Mouse (Mus musculus): Measurements from ENCODE around the gene Nutm1.

DNA sequence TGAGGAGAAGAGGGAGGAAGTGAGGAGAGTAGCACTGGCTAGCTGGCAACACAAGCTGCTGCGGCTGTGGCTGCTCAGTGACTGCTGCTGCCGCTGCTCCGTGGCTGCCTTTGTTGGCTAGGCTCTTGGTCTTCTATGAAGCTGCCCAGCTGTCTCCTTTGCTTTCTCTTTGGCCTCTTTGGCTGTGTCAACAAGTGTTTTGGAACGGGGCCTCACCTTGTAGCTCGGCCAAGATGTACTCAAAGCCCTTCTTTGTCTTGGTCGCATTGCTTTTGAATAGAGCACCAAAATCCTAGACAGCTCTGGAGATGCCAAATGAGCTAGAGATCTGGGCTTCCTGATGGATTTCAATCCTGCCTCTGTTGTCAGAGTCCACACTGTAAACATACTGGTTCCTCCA is 48.9 kb downstream of the Nutm1 start:
- TF ChIP-seq CTCF (IDR thresholded peaks at IDR 0.05; ENCODE audit: low read depth, low read length) (no peak), POLR2A (IDR thresholded peaks at IDR 0.05; ENCODE audit: insufficient read depth, low read length) (no peak), EP300 (IDR thresholded peaks at IDR 0.05; ENCODE audit: insufficient read depth, low read depth, low read length) (no peak)
